11 mouse cellular contexts compared by ENCODE assay signal in genomic region chr9:41590164-41590563, GRCm38 (mm10).
A peak's percentile ranks its signal among the peaks of the same experiment; 100 is the strongest.
DNase-seq lines count a peak whose midpoint lies in the region; ATAC-seq lines count a peak whose summit lies in the region.
"Had no signal": no experiment of that assay in that cellular context is flagged by ENCODE, and none has a peak within 500 bp of the region (broad histone marks: within the 10 kb centered on the region; RNA-seq: fewer than 3 reads in every experiment).

No protein-coding gene starts in this region.

- H3K9ac ChIP-seq in forebrain, embryonic 13.5 days, result peak overlapping the region; percentile 56; the same call in 1 of the 2 replicates
- H3K9ac ChIP-seq in limb, embryonic 13.5 days, result no peak overlapping the region
- H3K9ac ChIP-seq: liver, embryonic 14.5 days had no signal

- DNase-seq in forebrain, embryonic 10.5 days (ENCODE audit: extremely low spot score, low spot score), result no peak
- peak; percentile 52 to 53 for DNase-seq in layer of hippocampus, postnatal 10 days (ENCODE audit: low spot score in 2 of 2)
- DNase-seq in layer of hippocampus, adult 18-20 months (ENCODE audit: low spot score in 2 of 2), result no peak
- DNase-seq in embryonic facial prominence, embryonic 10.5 days (ENCODE audit: low spot score), result no peak
- DNase-seq in urinary bladder, adult 2 months (ENCODE audit: low spot score), result no peak
- DNase-seq in embryo, embryonic 9.5 days (ENCODE audit: extremely low spot score), result no peak
- DNase-seq: kidney, postnatal 14 days; right cerebral cortex, postnatal 4 days had no signal

- peak overlapping the region; percentile 56 for H3K4me2 ChIP-seq in forebrain, embryonic 13.5 days
- H3K4me2 ChIP-seq in limb, embryonic 13.5 days (replicated peaks), result 0 out of 2 replicates have a peak overlapping the region, but pooled peaks have one; percentile 11

- ATAC-seq in forebrain, embryonic 13.5 days, result no peak
- ATAC-seq in limb, embryonic 13.5 days (ENCODE audit: low FRiP score, low read depth), result no peak

- peak overlapping the region; percentile 71 for H3K27ac ChIP-seq in forebrain, embryonic 13.5 days
- H3K27ac ChIP-seq in forebrain, embryonic 10.5 days, result no peak overlapping the region
- 0 out of 2 replicates have a peak overlapping the region, but pooled peaks have one; percentile 35 for H3K27ac ChIP-seq in embryonic facial prominence, embryonic 10.5 days (replicated peaks)
- peak overlapping the region; percentile 69 for H3K27ac ChIP-seq in limb, embryonic 13.5 days
- H3K27ac ChIP-seq: liver, embryonic 14.5 days had no signal

- H3K4me3 ChIP-seq in forebrain, embryonic 13.5 days, result no peak overlapping the region
- no peak overlapping the region for H3K4me3 ChIP-seq in forebrain, embryonic 10.5 days
- no peak overlapping the region for H3K4me3 ChIP-seq in embryonic facial prominence, embryonic 10.5 days
- H3K4me3 ChIP-seq in limb, embryonic 13.5 days, result no peak overlapping the region

- H3K36me3 ChIP-seq in forebrain, embryonic 13.5 days (ENCODE audit: poor library complexity, severe bottlenecking), result peaks cover 69% of the 10 kb centered on the region
- peaks cover 82% of the 10 kb centered on the region for H3K36me3 ChIP-seq in forebrain, embryonic 10.5 days (replicated peaks)
- H3K36me3 ChIP-seq in embryonic facial prominence, embryonic 10.5 days (replicated peaks), result peaks cover 86% of the 10 kb centered on the region
- peaks cover 77% of the 10 kb centered on the region for H3K36me3 ChIP-seq in limb, embryonic 13.5 days

- WGBS in forebrain, embryonic 13.5 days, result 48% methylated on average over 4 of the region's 4 CpGs
- WGBS in forebrain, embryonic 10.5 days, result 83% methylated on average over 4 of the region's 4 CpGs
- 80% methylated on average over 4 of the region's 4 CpGs for WGBS in embryonic facial prominence, embryonic 10.5 days
- WGBS in limb, embryonic 13.5 days, result 79% methylated on average over 4 of the region's 4 CpGs

- H3K9me3 ChIP-seq in forebrain, embryonic 13.5 days (replicated peaks), result no peaks in the 10 kb centered on the region
- H3K9me3 ChIP-seq in forebrain, embryonic 10.5 days, result no peaks in the 10 kb centered on the region
- H3K9me3 ChIP-seq in embryonic facial prominence, embryonic 10.5 days, result no peaks in the 10 kb centered on the region
- H3K9me3 ChIP-seq in limb, embryonic 13.5 days, result no peaks in the 10 kb centered on the region

- H3K27me3 ChIP-seq in forebrain, embryonic 13.5 days, result no peaks in the 10 kb centered on the region
- H3K27me3 ChIP-seq in forebrain, embryonic 10.5 days (ENCODE audit: poor library complexity, severe bottlenecking), result no peaks in the 10 kb centered on the region
- no peaks in the 10 kb centered on the region for H3K27me3 ChIP-seq in embryonic facial prominence, embryonic 10.5 days (replicated peaks; ENCODE audit: low read depth, poor library complexity, severe bottlenecking)
- no peaks in the 10 kb centered on the region for H3K27me3 ChIP-seq in limb, embryonic 13.5 days

- H3K4me1 ChIP-seq in forebrain, embryonic 13.5 days, result peaks cover 82% of the 10 kb centered on the region
- H3K4me1 ChIP-seq in forebrain, embryonic 10.5 days, result peaks cover 56% of the 10 kb centered on the region
- peaks cover 46% of the 10 kb centered on the region for H3K4me1 ChIP-seq in embryonic facial prominence, embryonic 10.5 days
- peaks cover 64% of the 10 kb centered on the region for H3K4me1 ChIP-seq in limb, embryonic 13.5 days

Comparison
In these comparisons a context has a peak if more than half of its experiments do, and no peak if none do; other contexts are left out.
1. DNase-seq: peak in layer of hippocampus, postnatal 10 days (2 of 2); none in forebrain, embryonic 10.5 days (single experiment), layer of hippocampus, adult 18-20 months (0 of 2), embryonic facial prominence, embryonic 10.5 days (single experiment), urinary bladder, adult 2 months (single experiment) and embryo, embryonic 9.5 days (single experiment).